Mouse (Mus musculus) cerebellum, adult (tissue): ENCODE results near the gene Adamts3.

Source experiments
- ATAC-seq: cut with Nextera tagmentation; 2 replicates; pipeline ENCODE4 v1.9.2; 2017; ENCODE audit warnings: mild to moderate bottlenecking, moderate library complexity, mixed read lengths; ENCODE audit not compliant: insufficient number of reproducible peaks, low FRiP score, low TSS enrichment

The Adamts3 gene

GRCm38 (mm10) chr5:89883051-89883907, at the start of gene Adamts3:
TSS of gene Adamts3 (minus strand) at chr5:89883334.
- peak; percentile 70 for ATAC-seq

- no peak for ATAC-seq
These were observed 48.4 kb upstream of the Adamts3 start for GRCm38 (mm10) chr5:89931511-89931910.

GRCm38 (mm10) chr5:89912359-89912758, 29.2 kb upstream of the Adamts3 start:
- ATAC-seq: no peak

- no peak for ATAC-seq
These were observed 28.8 kb upstream of the Adamts3 start for GRCm38 (mm10) chr5:89911950-89912349.

- ATAC-seq: no peak
These were observed 28.4 kb upstream of the Adamts3 start for GRCm38 (mm10) chr5:89911508-89911907.

GRCm38 (mm10) chr5:89906884-89907431, 23.8 kb upstream of the Adamts3 start:
- no peak for ATAC-seq

GRCm38 (mm10) chr5:89901026-89901425, 17.9 kb upstream of the Adamts3 start:
- no peak for ATAC-seq

GRCm38 (mm10) chr5:89897495-89897894, 14.4 kb upstream of the Adamts3 start:
- peak; percentile 36; the same call in 1 of the 2 replicates for ATAC-seq

GRCm38 (mm10) chr5:89895520-89895919, 12.4 kb upstream of the Adamts3 start:
- no peak for ATAC-seq

GRCm38 (mm10) chr5:89884991-89885390, 1.9 kb upstream of the Adamts3 start:
- no peak for ATAC-seq

GRCm38 (mm10) chr5:89883908-89884204, 722 bp upstream of the Adamts3 start:
- ATAC-seq: no peak

GRCm38 (mm10) chr5:89882091-89882734, 921 bp downstream of the Adamts3 start:
- ATAC-seq: peak; percentile 34; the same call in 1 of the 2 replicates

- no peak for ATAC-seq
These were observed 1.7 kb downstream of the Adamts3 start for GRCm38 (mm10) chr5:89881425-89881824.

- ATAC-seq: no peak
These were observed 4.2 kb downstream of the Adamts3 start for GRCm38 (mm10) chr5:89878866-89879392.

GRCm38 (mm10) chr5:89872661-89873060, 10.5 kb downstream of the Adamts3 start:
- ATAC-seq: no peak

GRCm38 (mm10) chr5:89859603-89860002, 23.5 kb downstream of the Adamts3 start:
- no peak for ATAC-seq

- ATAC-seq: no peak
These were observed 24.3 kb downstream of the Adamts3 start for GRCm38 (mm10) chr5:89858837-89859236.

GRCm38 (mm10) chr5:89846551-89846950, 36.6 kb downstream of the Adamts3 start:
- no peak for ATAC-seq

- ATAC-seq: no peak
These were observed 38.8 kb downstream of the Adamts3 start for GRCm38 (mm10) chr5:89844354-89844753.

GRCm38 (mm10) chr5:89843478-89843877, 39.7 kb downstream of the Adamts3 start:
- ATAC-seq: no peak

GRCm38 (mm10) chr5:89839627-89840026, 43.5 kb downstream of the Adamts3 start:
- no peak for ATAC-seq
